Mouse (Mus musculus) limb, embryonic 14.5 days (tissue): ENCODE measurements at regions not wholly inside any gene's neighbourhood (a gene's known extent, or its start where the extent isn't known, plus 50 kb on each side); places are given as distances from the start of the nearest gene placed in this dataset.

ENCODE experiments used
- ATAC-seq: fragments of 200-750 bp; cut with Nextera tagmentation; 2 replicates; pipeline ENCODE4 v1.8.0; 2017; ENCODE audit warnings: low read depth, moderate number of reproducible peaks, moderate TSS enrichment; ENCODE audit not compliant: low FRiP score
- DNase-seq: peaks from one replicate; pipeline ENCODE4 v3.0.0-alpha.2; 2015; ENCODE audit warnings: low spot score
- H3K27ac ChIP-seq: fragments of 300-500 bp; sonication (generic); replicated peaks from 2 replicates; pipeline ENCODE4 v1.5.1; 2014; ENCODE audit warnings: low read depth, mild to moderate bottlenecking, low read length, moderate library complexity, mixed read lengths
- H3K27me3 ChIP-seq: fragments of 300-500 bp; sonication (generic); 2 replicates; pipeline ENCODE4 v1.6.1; 2014; ENCODE audit warnings: low read length, mixed read lengths; ENCODE audit not compliant: control insufficient read depth, insufficient read depth
- H3K36me3 ChIP-seq: fragments of 300-500 bp; sonication (generic); 2 replicates; pipeline ENCODE4 v1.6.1; 2014; ENCODE audit warnings: mild to moderate bottlenecking, low read length, moderate library complexity, mixed read lengths; ENCODE audit not compliant: control insufficient read depth, insufficient read depth
- H3K4me1 ChIP-seq: fragments of 300-500 bp; sonication (generic); 2 replicates; pipeline ENCODE4 v1.6.1; 2014; ENCODE audit warnings: antibody characterized with exemption, low read length, mixed read lengths; ENCODE audit not compliant: control insufficient read depth, insufficient read depth
- H3K4me2 ChIP-seq: fragments of 300-500 bp; sonication (generic); replicated peaks from 2 replicates; pipeline ENCODE4 v1.6.1; 2014; ENCODE audit warnings: low read depth, mild to moderate bottlenecking, low read length, moderate library complexity; ENCODE audit not compliant: severe bottlenecking
- H3K4me3 ChIP-seq: fragments of 300-500 bp; sonication (generic); replicated peaks from 2 replicates; pipeline ENCODE4 v1.5.1; 2014; ENCODE audit warnings: low read length
- H3K9ac ChIP-seq: fragments of 300-500 bp; sonication (generic); 2 replicates; pipeline ENCODE4 v1.6.1; 2014; ENCODE audit warnings: mild to moderate bottlenecking, low read depth, low read length, moderate library complexity; ENCODE audit not compliant: severe bottlenecking
- H3K9me3 ChIP-seq: fragments of 300-500 bp; sonication (generic); 2 replicates; pipeline ENCODE4 v1.6.1; 2016; ENCODE audit warnings: low read length; ENCODE audit not compliant: control insufficient read depth
- POLR2A ChIP-seq: fragments of 200-500 bp; IDR thresholded peaks from 2 replicates; pipeline ENCODE4 v1.8.0; 2012; ENCODE audit warnings: inconsistent platforms, mild to moderate bottlenecking, moderate library complexity, borderline replicate concordance; ENCODE audit not compliant: insufficient read depth, insufficient read length; ENCODE audit errors: extremely low read depth
- WGBS: fragments of 180-500 bp; shearing (Covaris S2); extraction: QIAGEN DNeasy Blood & Tissue Kit; methylation state at CpG from one replicate; pipeline ENCODE4 v1.1.7; 2014; 5-methylcytosine and 5-hydroxymethylcytosine counted together

GRCm38 (mm10) chr16:24135351-24135750, 146.7 kb upstream of the Bcl6 start:
- WGBS: 79% methylated on average over 4 of the region's 4 CpGs
- no peaks in the 10 kb centered on the region for H3K36me3 ChIP-seq
- DNase-seq (no peak), ATAC-seq (no peak)
- peaks cover 4% of the 10 kb centered on the region; the same call in 1 of the 2 replicates for H3K4me1 ChIP-seq
- no peaks in the 10 kb centered on the region for H3K9me3 ChIP-seq
- H3K27ac ChIP-seq: no peak overlapping the region
- no peaks in the 10 kb centered on the region for H3K27me3 ChIP-seq
- TF ChIP-seq POLR2A: no peak
- H3K4me3 ChIP-seq: no peak overlapping the region
- no peak overlapping the region for H3K4me2 ChIP-seq
- no peak overlapping the region for H3K9ac ChIP-seq

GRCm38 (mm10) chr16:24134486-24135050, 145.9 kb upstream of the Bcl6 start:
- H3K4me3 ChIP-seq: no peak overlapping the region
- no peaks in the 10 kb centered on the region for H3K27me3 ChIP-seq
- no peak overlapping the region for H3K9ac ChIP-seq
- WGBS: 91% methylated on average over 4 of the region's 4 CpGs
- no peak for ATAC-seq
- no peaks in the 10 kb centered on the region for H3K36me3 ChIP-seq
- no peak for TF ChIP-seq POLR2A
- no peak overlapping the region for H3K27ac ChIP-seq
- peaks cover 4% of the 10 kb centered on the region; the same call in 1 of the 2 replicates for H3K4me1 ChIP-seq
- H3K9me3 ChIP-seq: no peaks in the 10 kb centered on the region
- H3K4me2 ChIP-seq: no peak overlapping the region
- no peak for DNase-seq

- no peak for ATAC-seq
- no peak overlapping the region for H3K9ac ChIP-seq
These were observed 142.0 kb upstream of the Bcl6 start for GRCm38 (mm10) chr16:24130646-24131045.

GRCm38 (mm10) chr16:24129701-24130100, 141.0 kb upstream of the Bcl6 start:
- no peak overlapping the region for H3K9ac ChIP-seq
- DNase-seq (no peak), ATAC-seq (no peak)
- no peak overlapping the region for H3K4me3 ChIP-seq
- H3K9me3 ChIP-seq: no peaks in the 10 kb centered on the region
- H3K36me3 ChIP-seq: no peaks in the 10 kb centered on the region
- H3K4me2 ChIP-seq: no peak overlapping the region
- WGBS: 83% methylated on average over 4 of the region's 4 CpGs
- no peak for TF ChIP-seq POLR2A
- no peaks in the 10 kb centered on the region for H3K4me1 ChIP-seq
- no peak overlapping the region for H3K27ac ChIP-seq
- H3K27me3 ChIP-seq: no peaks in the 10 kb centered on the region

More at GRCm38 (mm10) chr16:24130646-24131045, 142.0 kb upstream of the Bcl6 start:
- no peak for DNase-seq
- H3K27me3 ChIP-seq: no peaks in the 10 kb centered on the region
- H3K27ac ChIP-seq: no peak overlapping the region
- TF ChIP-seq POLR2A: no peak
- no peaks in the 10 kb centered on the region for H3K4me1 ChIP-seq
- no peaks in the 10 kb centered on the region for H3K36me3 ChIP-seq
- no peak overlapping the region for H3K4me3 ChIP-seq
- no peaks in the 10 kb centered on the region for H3K9me3 ChIP-seq
- H3K4me2 ChIP-seq: no peak overlapping the region

GRCm38 (mm10) chr16:24128566-24128965, 139.9 kb upstream of the Bcl6 start:
- Histone ChIP-seq H3K4me3 (no peak overlapping the region), H3K36me3 (no peaks in the 10 kb centered on the region), H3K4me1 (no peaks in the 10 kb centered on the region), H3K9me3 (no peaks in the 10 kb centered on the region), H3K4me2 (no peak overlapping the region), H3K27me3 (no peaks in the 10 kb centered on the region), H3K9ac (no peak overlapping the region), H3K27ac (no peak overlapping the region)
- DNase-seq (no peak), ATAC-seq (no peak)
- WGBS: 25% methylated on average over 3 of the region's 3 CpGs
- TF ChIP-seq POLR2A: no peak

GRCm38 (mm10) chr16:24124766-24125165, 136.1 kb upstream of the Bcl6 start:
- WGBS: 85% methylated on average over 5 of the region's 5 CpGs
- Histone ChIP-seq H3K27me3 (no peaks in the 10 kb centered on the region), H3K27ac (no peak overlapping the region), H3K4me2 (no peak overlapping the region), H3K9ac (no peak overlapping the region), H3K9me3 (no peaks in the 10 kb centered on the region), H3K4me1 (no peaks in the 10 kb centered on the region), H3K36me3 (no peaks in the 10 kb centered on the region), H3K4me3 (no peak overlapping the region)
- TF ChIP-seq POLR2A: no peak
- ATAC-seq (no peak), DNase-seq (no peak)
